Mouse (Mus musculus) forebrain, postnatal 0 days (tissue): ENCODE measurements around the gene Sept1. TPM values are rescaled to one million over a fixed set of nuclear protein-coding genes. Genes with fewer than 3 reads are reported as not detected.
A peak's percentile ranks its signal among the peaks of the same experiment; 100 is the strongest.

Source experiments
- ATAC-seq: fragments of 200-750 bp; cut with Nextera tagmentation; 2 replicates; pipeline ENCODE4 v1.8.0; 2017; ENCODE audit warnings: mild to moderate bottlenecking, moderate library complexity
- DNase-seq: peaks from one replicate; pipeline ENCODE4 v3.0.0-alpha.2; 2015
- H3K27ac ChIP-seq: fragments of 300-500 bp; sonication (generic); 2 replicates; pipeline ENCODE4 v1.5.1; 2014; ENCODE audit warnings: low read depth, mild to moderate bottlenecking, antibody characterized with exemption, low read length, moderate library complexity, mixed read lengths
- H3K27me3 ChIP-seq: fragments of 300-500 bp; sonication (generic); 2 replicates; pipeline ENCODE4 v1.6.1; 2014; ENCODE audit warnings: mild to moderate bottlenecking, low read length, mixed read lengths; ENCODE audit not compliant: insufficient read depth
- H3K36me3 ChIP-seq: fragments of 300-500 bp; sonication (generic); 2 replicates; pipeline ENCODE4 v1.6.1; 2014; ENCODE audit warnings: mild to moderate bottlenecking, moderate library complexity; ENCODE audit not compliant: insufficient read depth
- H3K4me1 ChIP-seq: fragments of 300-500 bp; sonication (generic); 2 replicates; pipeline ENCODE4 v1.6.1; 2014; ENCODE audit warnings: antibody characterized with exemption; ENCODE audit not compliant: insufficient read depth
- H3K4me2 ChIP-seq: fragments of 300-500 bp; sonication (generic); 2 replicates; pipeline ENCODE4 v1.6.1; 2014; ENCODE audit warnings: low read depth, mild to moderate bottlenecking, moderate library complexity
- H3K4me3 ChIP-seq: fragments of 300-500 bp; sonication (generic); 2 replicates; pipeline ENCODE4 v1.5.1; 2014; ENCODE audit warnings: low read depth, low read length, mixed read lengths
- H3K9ac ChIP-seq: fragments of 300-500 bp; sonication (generic); 2 replicates; pipeline ENCODE4 v1.6.1; 2014; ENCODE audit warnings: mild to moderate bottlenecking
- H3K9me3 ChIP-seq: fragments of 300-500 bp; sonication (generic); 2 replicates; pipeline ENCODE4 v1.6.1; 2016; ENCODE audit warnings: low read length
- CTCF ChIP-seq: sonication (generic); IDR thresholded peaks from 2 replicates; pipeline ENCODE4 v1.5.1; 2016; ENCODE audit warnings: antibody characterized with exemption, control low read depth, low read depth
- WGBS: fragments of 180-500 bp; shearing (Covaris S2); extraction: QIAGEN DNeasy Blood & Tissue Kit; methylation state at CpG from one replicate; pipeline ENCODE4 v1.1.7; 2014; 5-methylcytosine and 5-hydroxymethylcytosine counted together
- polyA plus RNA-seq: library from polyadenylated mRNA; unstranded; fragments of >200 nt; fragmentation: Nextera tagmentation; extraction: Ambion mirVana; gene quantifications from 2 replicates; pipeline ENCODE4 v1.2.1, GENCODE M21; 2015
- total RNA-seq: library from RNA; depleted of rRNA; stranded (reverse); fragments of >200 nt; gene quantifications from 2 replicates; pipeline ENCODE4 v1.2.3, GENCODE M21; 2014

The Sept1 gene
- total and polyA plus RNA-seq, 2 experiments from 2014 or later: 6.7 to 8.0 TPM

GRCm38 (mm10) chr7:127208553-127209438 is 24.1 kb downstream of the Sept1 start, which contains the start of gene Mylpf:
Mylpf (plus strand) TSS chr7:127208890.
- Histone ChIP-seq H3K9me3 (no peaks in the 10 kb centered on the region), H3K36me3 (0 out of 2 replicates have a peak, but pooled peaks cover under 1% of the 10 kb centered on the region), H3K4me1 (peaks cover 15% of the 10 kb centered on the region), H3K9ac (peak within 1 kb of the TSS; percentile 72), H3K27ac (peak within 1 kb of the TSS; percentile 76), H3K4me3 (peak within 1 kb of the TSS; percentile 92), H3K4me2 (peak within 1 kb of the TSS; percentile 98), H3K27me3 (no peaks in the 10 kb centered on the region)
- ATAC-seq: peak; percentile 94
- peak; percentile 96 for DNase-seq
- peak; percentile 78 for TF ChIP-seq CTCF
- WGBS: under 1% methylated on average over 43 of the region's 44 CpGs

DNA sequence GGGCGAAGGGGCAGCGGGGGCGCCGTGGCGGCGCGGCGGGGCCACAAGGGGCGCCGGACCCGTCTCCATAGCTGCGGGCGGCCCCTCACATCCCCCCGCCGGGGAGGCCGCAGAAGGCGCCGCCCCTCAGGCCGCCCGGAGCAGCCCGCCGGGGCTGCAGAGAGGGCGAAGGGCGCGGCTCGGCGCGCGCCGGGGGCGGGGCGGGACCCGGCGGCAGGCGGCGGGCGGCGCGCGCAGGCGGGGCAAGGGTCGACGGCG is 24.7 kb downstream of the Sept1 start, which contains the start of gene Tbc1d10b:
Tbc1d10b (minus strand) TSS at position 174 of the 258 bp plus-strand sequence.
- no peaks in the 10 kb centered on the region for H3K27me3 ChIP-seq
- peaks cover 6% of the 10 kb centered on the region; the same call in 1 of the 2 replicates for H3K36me3 ChIP-seq
- no peaks in the 10 kb centered on the region for H3K9me3 ChIP-seq
- no peak for TF ChIP-seq CTCF
- peak within 1 kb of the TSS; percentile 72 for H3K9ac ChIP-seq
- peak within 1 kb of the TSS; percentile 92 for H3K4me3 ChIP-seq
- under 1% methylated on average over 18 of the region's 44 CpGs for WGBS
- no peak for DNase-seq
- peak within 1 kb of the TSS; percentile 98 for H3K4me2 ChIP-seq
- peak within 1 kb of the TSS; percentile 76 for H3K27ac ChIP-seq
- ATAC-seq: peak; percentile 1; the same call in 1 of the 2 replicates
- peaks cover 15% of the 10 kb centered on the region for H3K4me1 ChIP-seq

- no peak for TF ChIP-seq CTCF
- peak overlapping the region; percentile 75 for H3K27ac ChIP-seq
- peaks cover 15% of the 10 kb centered on the region for H3K4me1 ChIP-seq
- no peaks in the 10 kb centered on the region for H3K27me3 ChIP-seq
- H3K4me3 ChIP-seq: peak overlapping the region; percentile 92
- H3K9me3 ChIP-seq: no peaks in the 10 kb centered on the region
- WGBS: under 1% methylated on average over 53 of the region's 53 CpGs
- H3K4me2 ChIP-seq: peak overlapping the region; percentile 98
- DNase-seq (no peak), ATAC-seq (no peak)
- peaks cover 12% of the 10 kb centered on the region for H3K36me3 ChIP-seq
- peak overlapping the region; percentile 72 for H3K9ac ChIP-seq
Observed at GRCm38 (mm10) chr7:127207374-127208294, 25.3 kb downstream of the Sept1 start.

DNA sequence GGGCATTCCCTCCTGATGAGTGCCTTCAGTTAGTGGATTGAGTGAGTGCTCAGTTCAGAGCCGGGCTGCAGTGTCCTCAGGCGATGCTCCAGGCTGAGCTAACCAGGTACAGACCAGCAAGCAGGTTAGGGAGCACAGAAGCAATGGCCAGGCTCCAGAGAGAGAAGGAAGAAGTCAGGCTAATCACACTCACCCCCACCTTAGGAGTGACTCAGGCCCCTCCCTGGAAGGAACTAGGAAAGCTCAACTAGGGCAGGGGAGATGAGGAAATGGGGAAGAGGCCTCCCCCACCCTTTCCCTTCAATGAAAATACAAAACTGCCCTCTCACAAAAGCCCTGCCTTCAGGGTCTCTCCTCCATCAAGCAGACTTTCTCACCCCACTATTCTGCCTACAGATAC is 26.3 kb downstream of the Sept1 start:
- Histone ChIP-seq H3K27ac (no peak overlapping the region), H3K9me3 (no peaks in the 10 kb centered on the region), H3K9ac (peak overlapping the region; percentile 72), H3K4me1 (peaks cover 15% of the 10 kb centered on the region), H3K36me3 (peaks cover 16% of the 10 kb centered on the region), H3K27me3 (no peaks in the 10 kb centered on the region), H3K4me3 (peak overlapping the region; percentile 92), H3K4me2 (peak overlapping the region; percentile 98)
- no peak for TF ChIP-seq CTCF
- ATAC-seq (no peak), DNase-seq (no peak)
- WGBS: 50% methylated on average over 2 of the region's 2 CpGs

DNA sequence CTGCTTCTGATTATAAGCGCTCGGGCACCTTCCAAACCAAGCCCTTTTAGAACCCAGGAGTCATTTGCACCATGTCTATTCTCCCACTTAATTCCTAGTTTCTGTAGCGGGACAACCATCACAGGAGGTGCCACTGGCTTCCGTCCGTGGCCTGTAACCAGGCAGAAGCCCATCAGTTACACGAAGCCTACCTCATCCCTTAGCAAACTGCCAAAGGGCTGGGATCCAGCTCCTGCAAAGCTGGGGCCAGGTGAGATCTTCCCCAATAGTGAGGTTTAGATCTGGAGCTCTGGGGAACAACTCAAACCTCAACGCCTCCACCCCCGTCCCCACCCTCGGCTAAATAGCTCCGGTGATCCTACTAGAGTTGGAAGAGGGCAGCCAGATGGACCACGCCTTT is 36.4 kb downstream of the Sept1 start:
- TF ChIP-seq CTCF: no peak
- H3K9ac ChIP-seq: peak overlapping the region; percentile 54
- peaks cover 7% of the 10 kb centered on the region for H3K4me1 ChIP-seq
- no peaks in the 10 kb centered on the region for H3K9me3 ChIP-seq
- ATAC-seq (no peak), DNase-seq (no peak)
- H3K4me2 ChIP-seq: peak overlapping the region; percentile 65
- H3K4me3 ChIP-seq: peak overlapping the region; percentile 56
- WGBS: 59% methylated on average over 11 of the region's 11 CpGs
- H3K27ac ChIP-seq: peak overlapping the region; percentile 73
- H3K36me3 ChIP-seq: peaks cover 70% of the 10 kb centered on the region
- H3K27me3 ChIP-seq: no peaks in the 10 kb centered on the region

DNA sequence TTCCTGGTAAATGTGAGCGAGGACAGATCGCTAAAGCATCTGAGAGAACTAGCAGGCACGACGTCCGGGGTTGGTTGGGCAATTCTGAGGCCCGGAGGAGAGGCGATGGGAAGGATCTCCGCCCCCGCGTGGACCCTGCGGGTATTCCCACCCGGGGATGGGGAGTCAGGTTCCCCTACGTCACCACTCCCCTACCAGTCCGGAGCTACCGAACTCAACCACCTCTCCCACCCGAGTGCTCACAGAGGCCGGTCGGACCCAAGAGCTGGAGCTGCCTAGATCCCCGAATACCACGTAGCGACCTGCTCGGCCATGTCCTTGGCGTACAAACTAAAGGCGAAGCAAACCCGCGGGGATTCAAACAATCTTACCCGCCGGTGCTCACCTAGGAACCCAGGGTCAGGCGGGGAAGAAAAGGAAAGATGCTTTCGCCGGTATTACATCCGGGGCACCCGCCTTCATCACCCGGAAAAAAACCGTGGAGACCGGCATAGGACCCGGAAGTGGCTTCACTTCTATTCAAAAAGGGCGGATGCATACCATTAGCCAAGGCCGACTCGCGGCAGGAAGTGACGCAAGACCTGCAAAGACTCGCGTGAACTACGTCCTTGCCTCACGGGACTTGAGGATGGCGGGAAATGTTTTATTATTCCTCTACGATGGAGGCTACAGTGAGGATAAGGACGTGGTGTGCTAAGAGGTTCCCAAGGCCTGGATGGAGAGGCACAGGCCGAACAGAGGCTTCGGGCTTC is 37.2 kb downstream of the Sept1 start, which contains the start of gene Cd2bp2:
Cd2bp2 (minus strand) TSS at position 507 of the 752 bp plus-strand sequence.
- Histone ChIP-seq H3K36me3 (peaks cover 69% of the 10 kb centered on the region), H3K4me2 (peak within 1 kb of the TSS; percentile 76), H3K9me3 (no peaks in the 10 kb centered on the region), H3K4me1 (peaks cover 7% of the 10 kb centered on the region), H3K9ac (peak within 1 kb of the TSS; percentile 67), H3K27ac (peak within 1 kb of the TSS; percentile 89), H3K4me3 (peak within 1 kb of the TSS; percentile 56), H3K27me3 (no peaks in the 10 kb centered on the region)
- ATAC-seq (peak; percentile 98), DNase-seq (peak; percentile 98)
- WGBS: 1% methylated on average over 51 of the region's 51 CpGs
- peak; percentile 62 for TF ChIP-seq CTCF
